Mouse (Mus musculus) cerebellum, postnatal 25 days (tissue): ENCODE results near the gene Unc119b.
"Not testable (repeated sequence)": the region's sequence is repeated elsewhere in the genome, so short reads cannot be mapped to it uniquely, and the experiment has no call there.

Experiments
- DNase-seq, 2 experiments: peaks; one replicate each; pipeline ENCODE4 v3.0.0; 2021; ENCODE audit warnings: mixed read lengths in 2 of 2

Unc119b gene

DNA sequence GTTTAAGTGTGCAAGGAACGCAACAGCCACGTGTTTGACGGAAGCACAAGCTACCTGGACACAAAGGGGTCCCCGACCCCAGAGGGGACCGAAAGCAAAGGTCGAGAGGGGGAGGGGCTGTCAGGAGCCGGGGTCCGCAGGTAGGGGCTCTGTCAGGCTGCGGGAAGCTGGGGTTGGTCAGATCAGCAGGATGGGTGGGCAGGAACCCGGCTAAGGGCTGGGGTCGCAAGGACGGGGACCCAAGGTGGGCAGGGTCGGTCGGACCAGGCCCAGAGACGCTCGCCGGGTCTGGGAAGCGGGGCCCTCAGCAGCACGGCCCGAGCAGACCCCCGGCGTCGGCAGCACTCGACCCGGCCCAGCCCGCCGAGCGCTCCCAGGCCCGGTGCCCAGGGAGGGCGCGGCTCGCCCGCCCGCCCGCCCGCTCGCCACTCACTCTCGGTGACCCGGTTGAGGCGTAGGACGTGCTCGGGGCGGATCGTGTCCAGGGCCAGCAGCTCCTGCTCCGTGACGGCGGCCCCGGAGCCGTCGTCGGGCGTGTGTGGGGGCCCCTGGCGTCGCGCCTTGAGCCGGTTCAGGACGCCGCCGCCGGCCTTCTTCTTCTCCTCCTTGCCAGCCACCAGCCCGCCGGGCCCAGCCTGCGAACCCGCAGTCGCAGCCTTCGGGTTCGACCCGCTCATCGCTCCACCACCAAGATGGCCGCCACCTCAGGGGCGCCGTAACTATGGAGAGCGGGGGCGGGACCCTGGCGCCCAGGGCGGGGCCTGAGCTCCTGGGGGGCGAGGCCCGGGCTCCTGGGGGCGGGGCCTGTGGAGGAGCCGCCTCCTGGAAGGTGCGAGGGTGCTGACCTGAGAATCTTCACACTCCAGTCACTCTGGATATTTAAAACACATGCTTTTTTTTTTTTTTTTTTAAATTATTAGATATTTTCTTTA, at the start of gene Unc119b:
TSS of gene Unc119b (minus strand) at position 742 of the 932 bp plus-strand sequence.
- DNase-seq = peak; percentile 93 to 95

DNA sequence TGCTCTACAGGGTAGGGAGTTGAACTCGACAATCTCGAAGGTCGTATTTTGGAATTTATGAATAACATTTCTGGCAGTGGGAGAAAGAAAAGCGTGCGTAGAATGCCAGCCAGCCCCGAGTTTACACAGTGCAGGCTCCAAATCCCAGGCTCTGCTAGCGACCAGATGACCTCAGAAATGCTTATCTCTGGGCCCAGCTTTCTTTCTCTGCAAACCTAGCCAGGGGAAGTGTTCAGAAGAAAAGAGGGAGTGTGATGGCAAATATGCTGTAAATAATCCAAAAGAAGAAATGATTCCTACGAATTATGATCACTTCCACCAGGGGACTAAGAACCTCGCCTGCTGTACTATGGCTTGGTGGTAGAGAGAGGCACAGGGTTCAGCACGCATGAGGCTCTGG, 48.7 kb upstream of the Unc119b start:
- DNase-seq = no peak

DNA sequence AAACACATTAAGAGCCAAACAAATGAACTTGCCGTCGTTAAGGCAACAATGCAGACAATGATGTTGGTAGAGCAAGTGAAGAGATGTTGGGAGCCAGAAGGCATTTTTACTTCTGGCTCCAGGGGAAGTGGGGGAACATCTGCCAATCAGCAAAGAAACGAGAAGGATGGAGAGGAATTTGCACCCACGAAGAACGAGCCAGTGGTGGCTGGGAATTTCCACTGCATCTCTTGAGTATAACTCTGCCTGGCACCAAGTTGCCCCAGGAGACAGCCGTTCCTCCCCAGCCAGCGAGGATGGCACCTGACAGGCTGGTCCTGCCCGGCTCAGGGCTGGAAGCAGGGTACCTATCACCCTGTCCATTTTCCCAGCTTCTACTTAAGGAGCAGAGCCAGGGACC, 48.1 kb upstream of the Unc119b start:
- DNase-seq = no peak

DNA sequence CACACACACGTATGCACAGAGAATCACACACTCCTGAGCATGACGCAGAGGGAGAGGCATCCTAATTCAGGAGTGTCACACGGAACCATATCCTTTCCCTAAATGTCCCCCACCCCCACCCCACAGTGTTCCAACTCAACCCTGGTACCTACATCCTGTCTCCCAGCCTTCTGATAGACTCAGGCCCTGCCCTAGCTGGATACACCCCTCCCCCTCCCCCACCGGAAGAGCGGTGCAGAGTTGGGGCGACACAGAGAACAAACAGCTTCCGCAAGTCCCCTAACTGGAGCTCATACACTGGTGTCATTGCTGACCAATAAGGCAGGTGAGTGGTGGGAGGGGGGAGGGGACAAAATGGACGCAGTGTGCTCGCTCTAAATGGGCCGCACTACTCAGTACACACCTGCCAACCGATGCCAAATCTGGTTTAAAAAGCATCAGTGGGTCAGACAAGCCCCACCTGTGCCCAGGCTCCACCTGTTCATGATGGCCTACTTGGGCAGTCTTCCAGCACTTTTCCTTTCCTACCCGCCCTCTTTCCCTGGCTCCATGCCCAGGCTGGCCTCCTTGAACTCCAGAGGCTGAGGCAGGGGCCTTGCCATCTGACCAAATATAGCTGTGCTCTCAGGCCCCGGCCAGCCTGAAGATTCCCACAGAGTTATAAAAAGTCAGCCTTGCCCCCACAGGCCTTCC, 46.6 kb upstream of the Unc119b start:
- DNase-seq = peak; percentile 75 to 85

DNA sequence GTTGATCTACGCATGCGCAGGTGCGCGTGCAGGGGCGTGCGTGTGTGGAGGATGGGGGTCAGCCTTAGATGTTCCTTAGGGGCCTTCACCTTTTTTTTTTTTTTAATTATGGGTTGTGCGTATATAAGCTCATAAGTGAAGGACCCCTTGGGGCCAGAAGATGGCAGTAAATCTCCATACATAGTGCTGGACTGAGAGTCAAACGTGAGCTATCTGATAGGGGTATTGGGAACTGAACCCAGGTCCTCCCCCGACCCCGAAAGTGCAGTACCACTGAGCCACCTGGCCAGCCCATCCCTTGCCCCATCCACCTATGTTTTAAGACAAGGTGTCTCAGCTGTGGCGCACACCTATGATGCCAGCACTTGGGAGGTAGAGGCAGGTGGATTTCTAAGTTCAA, 44.8 kb upstream of the Unc119b start:
- DNase-seq = no peak

DNA sequence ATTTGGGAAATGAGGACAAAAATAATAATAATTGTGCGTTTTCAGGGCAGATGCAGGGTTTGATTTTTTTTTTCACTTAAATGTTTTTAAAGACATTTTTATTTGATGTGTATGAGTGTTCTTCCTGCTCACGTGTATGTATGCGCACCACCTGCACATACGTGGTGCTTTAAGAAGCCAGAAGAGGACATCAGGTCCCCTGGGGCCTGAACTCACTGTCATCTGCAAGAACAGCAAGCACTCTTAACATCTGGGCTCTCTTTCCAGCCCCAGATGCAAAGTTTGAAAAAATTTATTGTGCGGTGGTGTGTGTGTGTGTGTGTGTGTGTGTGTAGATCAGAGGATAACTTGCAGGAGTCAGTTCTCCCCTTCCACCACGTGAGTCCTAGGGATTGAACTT, 43.1 kb upstream of the Unc119b start:
- no peak for DNase-seq

DNA sequence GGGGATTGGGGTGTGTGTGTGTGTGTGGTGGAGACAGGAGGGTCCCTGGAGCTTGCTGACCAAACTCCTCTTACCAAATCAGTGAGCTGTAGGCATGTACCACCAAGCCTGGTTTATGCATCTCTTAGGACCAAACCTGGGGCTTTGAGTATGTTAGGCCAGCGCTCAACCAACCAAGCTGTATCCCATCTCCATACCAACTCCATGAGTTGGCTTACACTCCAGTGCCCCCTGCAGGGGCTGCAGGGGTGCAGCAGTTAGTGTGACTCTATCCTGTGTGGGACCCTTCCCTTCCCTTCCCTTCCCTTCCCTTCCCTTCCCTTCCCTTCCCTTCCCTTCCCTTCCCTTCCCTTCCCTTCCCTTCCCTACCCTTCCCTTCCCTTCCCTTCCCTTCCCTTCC, 39.8 kb upstream of the Unc119b start:
- no peak for DNase-seq

DNA sequence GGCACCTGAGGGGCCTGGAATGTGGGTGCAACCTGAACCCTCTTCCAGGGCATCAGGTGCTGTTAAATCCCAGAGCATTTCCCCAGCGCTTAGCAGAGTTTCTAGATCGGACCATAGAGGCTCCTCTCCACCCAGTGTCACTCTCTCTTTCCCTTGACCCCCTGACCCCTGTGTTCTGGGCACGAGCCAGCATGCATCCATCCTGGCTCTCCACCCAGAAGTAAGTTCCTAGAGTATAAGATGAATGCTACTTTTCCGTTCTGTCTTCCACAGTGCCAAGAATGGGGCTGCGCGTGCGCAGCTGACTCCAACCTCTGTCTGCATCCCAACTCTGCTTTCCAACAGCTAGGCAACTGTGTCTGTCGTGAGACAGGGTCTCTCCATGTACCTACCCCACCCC, 35.4 kb upstream of the Unc119b start:
- DNase-seq = no peak

DNA sequence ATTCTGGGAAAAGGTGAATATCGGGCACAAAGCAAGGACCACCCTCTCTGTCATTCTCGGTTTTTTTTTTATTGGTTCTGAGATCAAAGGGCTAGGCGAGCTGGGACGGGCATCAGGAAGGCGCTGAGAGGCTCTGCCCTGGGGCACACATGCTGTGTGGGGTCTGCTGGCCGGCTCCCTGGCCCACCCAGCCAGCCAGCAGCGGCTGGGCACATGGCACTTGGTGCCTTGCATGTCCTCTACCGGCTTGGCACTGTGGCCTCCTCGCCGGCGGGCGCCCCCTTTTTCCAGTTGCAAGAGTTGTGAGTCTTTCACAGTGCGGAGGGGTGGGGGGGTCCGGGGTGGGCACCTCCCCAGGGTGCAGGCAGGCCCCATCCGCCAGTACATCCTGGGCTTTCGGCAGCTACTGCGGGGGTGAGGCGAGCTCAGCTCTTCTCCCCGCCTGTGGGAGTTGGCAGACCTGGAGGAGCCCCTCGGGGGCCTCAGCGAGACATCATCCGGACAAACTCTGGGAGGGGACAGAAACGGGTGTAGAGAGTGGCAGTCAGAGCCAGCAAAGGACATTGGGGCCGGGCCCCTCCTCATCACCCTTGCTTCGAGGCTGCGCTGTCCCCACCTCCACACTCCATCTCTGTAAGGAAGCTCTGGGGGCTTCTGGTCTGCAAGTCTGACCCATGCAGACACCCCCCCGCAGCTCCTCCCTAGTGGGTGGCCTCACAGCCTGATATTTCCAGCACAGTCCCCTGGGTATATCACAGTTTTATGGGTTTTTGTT, 34.1 kb upstream of the Unc119b start:
- DNase-seq = no peak

DNA sequence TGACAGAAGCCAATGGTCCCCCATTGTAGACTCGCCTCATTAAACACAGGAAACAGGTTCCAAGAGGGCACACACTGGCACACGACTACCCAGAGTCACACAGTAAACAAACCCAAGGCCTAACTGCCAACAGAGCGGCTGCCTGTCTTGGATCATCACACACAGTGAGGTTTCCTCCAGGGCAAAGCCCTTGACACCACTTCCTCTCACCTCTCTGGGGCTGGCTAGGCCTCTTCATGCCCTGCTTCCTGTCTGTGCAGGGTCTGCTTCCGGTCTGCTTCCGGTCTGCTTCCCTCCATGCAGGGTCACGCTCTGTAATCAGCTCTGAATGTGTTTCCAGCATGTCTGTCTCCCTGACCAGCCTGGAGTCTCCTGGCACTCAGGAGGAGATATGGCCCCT, 32.6 kb upstream of the Unc119b start:
- no peak for DNase-seq

DNA sequence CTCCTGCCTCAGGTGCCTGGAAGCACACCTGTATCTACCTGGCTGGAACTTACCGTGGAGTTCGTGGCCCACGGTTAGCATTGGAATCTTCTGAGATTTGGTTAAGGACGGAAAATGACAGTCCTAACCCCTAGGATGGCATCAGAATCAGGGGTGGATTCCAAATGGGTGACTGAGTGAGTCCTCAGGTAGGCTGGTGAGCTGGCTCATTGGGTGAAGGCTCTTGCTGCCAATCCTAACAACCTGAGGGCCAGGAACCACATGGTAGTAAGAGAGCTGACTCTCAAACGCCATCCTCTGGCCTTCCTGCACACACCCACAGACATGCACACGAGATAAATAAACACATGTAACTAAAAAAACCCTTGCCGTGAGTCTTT, 32.0 kb upstream of the Unc119b start:
- no peak for DNase-seq

DNA sequence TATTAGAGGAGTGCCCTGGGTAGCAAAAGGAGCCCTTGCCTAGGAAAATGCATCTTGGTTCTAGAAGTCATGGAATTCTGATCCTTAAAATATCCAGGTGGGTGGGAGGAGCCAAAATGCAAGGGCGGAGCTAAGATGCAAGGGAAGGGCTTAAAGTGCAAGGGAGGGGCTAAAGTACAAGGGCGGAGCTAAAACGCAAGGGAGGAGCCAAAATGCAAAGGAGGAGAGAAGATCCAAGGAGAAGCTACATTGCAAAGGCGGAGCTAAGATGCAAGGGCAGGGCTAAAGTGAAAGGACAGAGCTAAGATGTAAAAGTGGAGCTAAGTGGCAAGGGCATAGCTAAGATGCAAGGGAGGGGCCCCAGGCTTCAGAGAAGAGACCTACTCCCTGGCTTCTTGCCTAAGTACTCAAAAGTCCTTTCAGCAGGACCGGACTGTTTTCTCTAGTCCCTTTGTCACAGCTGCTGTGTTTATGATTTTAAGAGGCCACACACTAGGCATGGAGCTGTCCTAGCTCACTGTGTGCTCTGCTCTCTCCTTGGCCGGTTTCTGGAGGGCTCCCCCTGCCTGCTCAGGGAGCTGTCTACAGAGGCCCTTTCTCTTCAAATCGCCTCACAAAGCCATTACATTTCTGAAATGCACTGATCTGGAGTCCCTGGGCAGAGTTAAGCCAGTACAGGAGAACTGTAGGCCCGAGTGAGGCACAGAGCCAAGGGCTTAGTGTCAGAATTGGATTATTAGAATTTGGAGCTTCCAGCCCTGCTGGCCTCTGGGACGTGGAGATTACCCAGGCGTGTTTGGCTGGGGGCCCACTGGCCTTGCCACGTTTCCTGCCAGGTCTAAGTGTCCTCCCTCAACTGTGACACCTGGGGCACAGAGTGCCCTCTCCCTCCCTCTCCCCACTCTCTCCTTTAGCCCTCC, 31.4 kb upstream of the Unc119b start:
- DNase-seq = peak; percentile 64 to 77

DNA sequence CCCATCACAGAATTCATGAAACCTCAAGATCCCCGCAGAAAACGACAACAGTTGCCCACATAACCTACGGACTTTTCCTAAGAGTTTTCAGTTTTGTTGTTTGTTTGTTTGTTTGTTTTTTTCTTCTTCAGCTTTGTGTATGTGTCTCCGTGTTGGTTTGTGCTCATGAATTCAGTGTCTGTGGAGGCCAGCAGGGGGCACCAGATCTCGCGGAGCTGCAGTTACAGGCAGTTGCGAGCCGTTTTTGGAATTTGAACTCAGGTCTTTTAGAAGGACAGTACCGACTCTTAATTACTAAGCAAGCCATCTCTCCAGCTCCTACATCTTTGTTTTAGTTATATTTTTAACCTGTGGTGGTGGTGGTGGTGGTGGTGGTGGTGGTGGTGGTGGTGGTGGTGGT, 30.6 kb upstream of the Unc119b start:
- DNase-seq = peak; percentile 32 to 62

DNA sequence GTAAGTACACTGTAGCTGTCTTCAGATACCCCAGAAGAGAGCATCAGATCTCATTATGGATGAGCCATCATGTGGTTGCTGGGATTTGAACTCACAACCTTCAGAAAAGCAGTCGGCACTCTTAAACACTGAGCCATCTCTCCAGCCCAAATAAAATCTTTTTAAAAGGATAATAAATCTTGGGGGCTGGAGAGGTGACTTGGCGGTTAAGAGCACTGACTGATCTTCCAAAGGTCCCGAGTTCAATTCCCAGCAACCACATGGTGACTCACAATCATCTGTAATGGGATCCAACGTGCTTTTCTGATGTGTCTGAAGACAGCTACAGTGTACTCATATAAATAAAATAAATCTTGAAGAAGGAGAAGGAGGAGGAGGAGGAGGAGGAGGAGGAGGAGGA, 29.7 kb upstream of the Unc119b start:
- not testable (repeated sequence) for DNase-seq

DNA sequence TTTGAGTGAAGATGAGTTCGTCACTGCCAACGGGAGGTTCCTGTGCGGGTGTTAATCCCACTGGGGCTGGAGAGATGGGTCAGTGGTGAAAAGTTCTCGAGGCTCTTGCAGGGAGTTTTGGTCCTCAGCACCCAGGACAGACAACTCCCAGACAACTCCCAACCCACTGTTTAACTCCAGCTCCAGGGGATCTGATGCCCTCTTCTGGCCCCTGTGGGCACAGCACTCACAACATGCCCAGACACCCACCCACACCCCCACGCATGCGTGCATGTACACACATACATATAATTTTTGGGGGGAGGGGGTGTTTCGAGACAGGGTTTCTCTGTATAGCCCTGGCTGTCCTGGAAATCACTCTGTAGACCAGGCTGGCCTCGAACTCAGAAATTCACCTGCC, 28.8 kb upstream of the Unc119b start:
- DNase-seq = peak; percentile 65 to 78

DNA sequence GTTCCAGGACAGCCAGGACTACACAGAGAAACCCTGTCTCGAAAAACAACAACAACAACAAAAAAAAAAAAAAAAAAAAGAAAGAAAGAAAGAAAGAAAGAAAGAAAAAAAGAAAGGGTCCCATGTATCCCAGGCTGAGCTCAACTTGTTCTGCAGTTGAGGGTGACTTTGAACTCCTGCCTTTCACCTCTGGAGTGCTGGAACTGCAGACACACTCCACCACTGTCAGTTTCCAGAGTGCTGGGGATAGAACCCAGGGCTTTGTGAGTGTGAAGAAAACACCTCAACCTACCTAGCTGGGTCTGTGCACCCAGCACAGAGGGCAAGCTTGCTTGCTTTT, 27.1 kb upstream of the Unc119b start:
- not testable (repeated sequence) for DNase-seq

DNA sequence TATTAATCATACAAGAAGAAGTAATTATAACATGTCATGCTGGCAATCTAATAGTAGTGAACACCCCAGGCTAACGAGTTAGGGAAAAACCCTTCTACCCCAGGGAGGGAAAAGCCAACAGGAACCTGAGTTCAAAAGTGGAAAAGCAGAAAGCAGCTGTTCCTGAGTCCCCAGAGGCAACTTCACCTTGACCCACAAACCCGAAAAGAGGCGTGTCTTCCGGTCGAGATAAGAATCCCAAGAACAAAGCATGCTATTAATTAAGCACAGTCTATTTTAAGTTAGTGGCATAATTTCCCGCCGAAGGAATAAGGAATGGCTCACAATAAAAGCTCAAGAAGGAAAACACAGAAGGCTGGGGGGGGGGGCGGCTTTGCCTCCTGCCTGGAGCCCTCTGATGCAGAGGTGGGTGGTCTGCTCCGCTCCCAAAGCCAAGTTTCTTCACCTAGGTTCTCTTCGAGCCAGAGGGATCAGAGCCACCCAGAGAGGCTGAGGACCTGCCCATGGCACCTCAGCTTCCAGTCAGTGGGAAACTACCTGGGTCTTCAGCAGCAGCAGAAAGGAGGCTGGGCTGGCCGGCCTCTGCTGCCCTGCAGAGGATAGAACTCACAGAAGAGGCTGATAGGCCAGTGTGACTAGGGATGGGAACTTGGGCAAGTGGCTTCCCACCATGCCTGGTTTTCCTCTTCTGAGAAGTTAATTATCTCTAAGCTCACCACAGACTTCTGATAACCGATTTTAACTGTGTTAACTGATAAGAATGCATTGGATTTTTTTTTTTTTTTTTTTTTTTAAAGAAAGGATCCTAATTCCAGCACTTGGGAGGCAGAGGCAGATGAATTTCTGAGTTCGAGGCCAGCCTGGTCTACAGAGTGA, 26.5 kb upstream of the Unc119b start:
- no peak for DNase-seq

DNA sequence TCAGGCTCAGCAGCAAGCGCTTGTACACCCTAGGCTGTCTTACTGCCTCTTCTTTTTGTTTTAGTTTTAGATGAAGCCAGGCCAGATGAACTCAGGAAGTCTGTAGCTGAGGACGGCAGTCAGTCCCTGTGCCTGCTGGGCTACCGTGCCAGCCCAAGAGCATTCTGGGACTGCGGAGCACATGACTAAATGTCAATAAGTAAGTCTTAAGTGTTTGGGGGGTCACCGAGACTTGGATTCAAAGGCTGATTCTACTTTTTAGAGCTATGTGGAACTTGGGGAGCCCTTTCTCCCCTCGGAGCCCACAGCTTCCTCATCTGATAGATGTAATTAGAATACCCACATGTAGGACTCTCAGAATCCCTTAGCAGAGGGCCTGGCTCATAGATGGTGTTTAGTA, 25.9 kb upstream of the Unc119b start:
- DNase-seq = no peak

DNA sequence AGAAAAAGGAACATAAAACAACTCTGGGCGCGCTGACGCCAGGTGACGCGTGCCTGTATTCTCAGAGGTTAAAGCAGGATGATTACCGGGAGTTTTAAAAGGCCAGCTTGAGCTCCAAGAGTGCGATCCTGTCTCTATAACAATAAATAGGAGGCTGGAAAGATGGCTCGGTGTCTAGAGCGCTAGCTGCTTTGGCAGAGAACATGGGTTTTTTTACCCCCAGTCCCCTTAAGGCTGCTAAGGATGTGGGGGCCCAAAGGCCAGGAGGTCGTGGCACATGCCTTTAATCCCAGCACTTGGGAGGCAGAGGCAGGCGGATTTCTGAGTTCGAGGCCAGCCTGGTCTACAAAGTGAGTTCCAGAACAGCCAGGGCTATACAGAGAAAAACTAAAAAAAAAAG, 24.4 kb upstream of the Unc119b start:
- no peak for DNase-seq

DNA sequence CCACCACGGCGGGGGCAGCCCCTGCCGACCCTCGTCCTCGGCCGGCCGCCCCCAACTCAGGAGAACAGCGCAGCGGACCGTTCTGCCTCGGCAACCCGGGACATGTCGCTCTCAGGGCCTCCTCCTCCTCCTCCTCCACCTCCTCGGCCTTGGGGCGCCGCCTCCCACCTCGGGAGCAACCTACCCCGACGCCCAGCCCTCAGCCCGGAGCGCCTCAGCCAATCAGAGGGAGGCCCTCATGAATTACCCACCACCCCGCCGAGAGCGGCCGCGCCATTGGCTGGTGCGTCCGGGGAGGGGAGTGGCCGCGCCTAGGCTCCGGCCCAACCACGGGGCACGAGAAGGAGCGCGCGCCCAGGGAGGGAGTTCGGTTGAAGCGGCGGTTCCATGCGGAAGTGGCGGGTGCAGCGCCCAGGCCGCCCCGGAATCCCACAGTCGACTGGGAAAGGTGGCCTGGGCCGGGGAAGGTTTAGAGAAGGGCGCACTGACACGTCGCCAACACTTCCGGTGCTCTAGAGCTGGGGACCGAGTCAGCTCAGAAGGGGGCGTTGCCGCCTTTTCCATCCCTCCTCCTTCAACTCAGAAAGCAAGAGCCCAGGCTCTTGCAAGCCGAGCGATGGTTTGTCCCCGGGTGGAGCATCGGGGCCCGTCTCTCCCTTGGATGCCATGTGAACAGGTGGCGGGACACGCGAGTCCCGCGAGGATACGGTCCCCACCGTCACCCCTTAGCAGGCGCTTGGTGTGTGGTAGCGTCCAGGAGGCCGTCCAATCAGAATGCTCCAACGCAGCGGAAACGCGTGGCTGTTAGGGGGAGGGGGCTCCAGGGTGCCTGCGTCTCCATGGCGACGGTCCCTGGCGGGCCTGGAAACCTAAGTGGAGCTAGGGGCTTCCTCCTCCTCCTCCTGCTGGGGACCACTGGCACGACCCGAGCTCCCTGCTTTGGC, 23.5 kb upstream of the Unc119b start, which contains the start of gene Mlec:
TSS of gene Mlec (minus strand) at position 140 of the 944 bp plus-strand sequence.
- DNase-seq = peak; percentile 99
